Mouse (Mus musculus): Measurements from ENCODE around the gene Cyp2a4. TPM values are rescaled to one million over a fixed set of nuclear protein-coding genes. Genes with fewer than 3 reads are reported as not detected.
"Not testable (repeated sequence)": the region's sequence is repeated elsewhere in the genome, so short reads cannot be mapped to it uniquely, and the experiment has no call there.

Cyp2a4 gene
- not detected for total RNA-seq (2021)
- long read RNA-seq, experiment 1 = 0 reads
- long read RNA-seq, experiment 2 = 0 reads

DNA sequence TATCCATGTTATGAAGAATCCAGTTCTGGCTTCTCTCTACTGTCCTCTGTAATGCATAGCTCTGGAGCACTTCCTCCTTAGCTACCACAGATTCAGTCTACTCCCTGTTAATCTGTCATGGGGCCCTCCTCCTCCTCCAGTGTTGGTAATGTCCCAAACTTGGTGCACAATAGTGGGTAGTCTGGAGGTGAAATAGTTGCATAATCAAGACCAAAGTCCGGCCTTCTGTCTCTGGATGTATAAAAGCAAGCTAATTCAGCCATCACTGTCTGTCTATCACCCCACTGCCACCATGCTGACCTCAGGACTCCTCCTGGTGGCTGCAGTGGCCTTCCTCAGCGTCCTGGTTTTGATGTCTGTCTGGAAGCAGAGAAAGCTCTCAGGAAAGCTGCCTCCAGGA is at the start of gene Cyp2a4:
TSS of gene Cyp2a4 (plus strand) at position 244 of the 400 bp plus-strand sequence.
- DNase-seq; intact Hi-C loops (cut with DNase I; ENCODE audit: low total_unique reads): not testable (repeated sequence)

DNA sequence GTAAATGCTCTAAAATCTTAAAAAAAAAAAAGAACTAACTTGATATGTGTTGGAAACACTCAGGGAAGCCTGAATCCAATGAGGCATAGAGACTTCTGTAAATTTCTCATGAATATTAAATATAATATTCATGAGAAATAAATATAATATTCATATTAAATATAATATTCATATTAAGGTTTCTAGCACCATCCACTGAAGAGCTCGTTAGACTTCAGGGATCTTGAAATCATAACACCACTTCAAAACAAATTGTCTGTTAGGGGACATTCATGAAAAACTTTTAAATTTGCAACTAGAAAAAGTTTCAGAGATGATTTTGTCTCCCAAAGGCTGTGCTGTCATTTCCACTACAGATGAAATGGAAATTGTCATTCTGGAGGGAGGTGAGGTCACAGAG is 46.9 kb upstream of the Cyp2a4 start, which contains the start of gene Vmn1r184:
TSS of gene Vmn1r184 (plus strand) at position 301 of the 400 bp plus-strand sequence.
- DNase-seq; intact Hi-C loops (cut with DNase I; ENCODE audit: low total_unique reads): not testable (repeated sequence)

DNA sequence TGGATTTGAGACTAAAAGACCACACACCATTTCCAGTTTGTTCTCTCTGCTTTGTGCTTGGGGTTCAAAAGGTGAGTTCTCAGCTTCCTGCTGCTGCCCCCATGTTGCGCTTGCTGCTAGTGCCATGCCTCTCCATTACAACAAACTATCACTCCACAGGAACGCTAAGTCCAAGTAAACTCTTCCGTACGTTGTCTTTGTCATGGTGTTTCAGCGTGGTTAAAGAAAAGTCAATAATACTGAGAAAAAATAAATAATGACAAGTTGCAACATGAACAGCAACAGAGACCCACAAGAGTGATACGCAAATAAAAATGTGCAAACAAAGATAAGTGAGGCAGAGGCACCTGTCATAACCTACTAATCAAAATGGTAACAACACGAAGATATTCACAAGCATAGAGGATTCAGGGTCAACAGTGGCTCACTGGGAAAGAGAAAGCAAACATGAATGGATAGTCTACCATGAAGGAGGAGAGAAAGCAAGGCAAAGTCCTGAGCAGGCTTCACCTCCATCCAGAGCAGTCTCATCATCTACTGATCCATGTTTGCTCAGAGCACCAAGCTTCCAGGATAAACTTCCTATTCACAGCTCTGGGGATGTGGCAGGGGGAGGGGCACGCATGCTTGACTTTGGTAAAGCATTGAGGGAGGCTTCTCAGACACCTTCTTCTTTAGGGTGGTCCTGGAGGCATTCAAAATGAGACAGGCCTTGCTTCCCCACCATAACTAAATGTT is 3.4 kb upstream of the Cyp2a4 start:
- DNase-seq; intact Hi-C loops (cut with DNase I; ENCODE audit: low total_unique reads): not testable (repeated sequence)

DNA sequence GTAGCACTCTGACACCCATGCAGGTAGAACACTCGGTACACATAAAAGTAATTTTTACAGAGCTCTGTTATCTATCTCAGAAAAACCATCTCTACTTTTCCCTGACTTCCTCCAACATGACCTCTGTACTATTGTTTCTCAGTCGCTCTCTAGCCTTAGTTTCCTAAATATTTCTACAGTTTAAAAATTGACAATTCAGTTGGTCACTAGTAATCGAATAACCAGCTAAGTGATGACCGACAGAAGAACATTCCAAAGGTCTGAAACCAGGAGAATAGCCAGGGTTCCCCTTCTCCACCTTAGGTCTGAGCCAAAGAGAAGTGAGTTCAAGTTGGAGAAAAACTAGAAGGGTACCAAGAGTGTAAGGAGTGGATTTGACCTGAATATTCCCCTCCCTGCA is 4.8 kb downstream of the Cyp2a4 start:
- DNase-seq; intact Hi-C loops (cut with DNase I; ENCODE audit: low total_unique reads): not testable (repeated sequence)

DNA sequence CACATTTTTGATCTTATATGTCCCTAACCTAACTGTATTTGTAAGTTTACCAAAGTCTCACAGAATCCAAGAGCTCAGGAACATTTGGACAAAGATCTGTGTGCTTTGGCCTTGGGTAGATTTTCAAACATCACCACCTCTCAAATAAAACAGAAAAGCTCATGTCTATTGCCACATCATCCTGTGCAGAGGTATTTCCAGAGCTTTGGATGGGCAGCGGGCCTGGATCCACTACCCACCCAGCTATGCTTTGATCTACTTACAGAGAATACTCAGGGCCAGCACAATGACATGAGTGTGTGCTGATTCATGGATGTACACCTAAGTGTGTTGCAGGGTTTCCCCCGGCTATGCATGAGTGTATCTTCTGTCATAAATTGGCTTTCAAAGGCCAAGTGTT is 8.2 kb downstream of the Cyp2a4 start:
- intact Hi-C loops (cut with DNase I; ENCODE audit: low total_unique reads); DNase-seq: not testable (repeated sequence)

DNA sequence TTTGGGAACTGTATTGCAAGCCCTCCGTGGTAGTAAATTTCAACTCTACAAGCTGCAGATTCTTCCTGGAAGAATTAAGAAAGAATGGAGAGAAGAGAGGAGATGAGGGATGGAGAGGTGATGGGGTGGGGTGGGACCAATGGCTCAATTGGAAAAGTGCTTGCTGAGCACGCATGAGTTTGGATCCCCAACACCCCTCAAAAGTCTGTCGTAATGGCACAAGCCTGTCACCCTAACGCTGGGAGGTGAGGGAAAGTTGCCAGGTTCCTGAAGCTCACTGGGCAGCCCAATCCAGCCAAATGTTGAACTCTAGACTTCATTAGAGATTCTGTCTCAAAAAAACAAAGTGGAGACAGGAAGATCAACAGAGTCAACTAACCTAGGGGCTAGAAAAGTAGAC is 8.8 kb downstream of the Cyp2a4 start:
- intact Hi-C loops (cut with DNase I; ENCODE audit: low total_unique reads); DNase-seq: not testable (repeated sequence)

DNA sequence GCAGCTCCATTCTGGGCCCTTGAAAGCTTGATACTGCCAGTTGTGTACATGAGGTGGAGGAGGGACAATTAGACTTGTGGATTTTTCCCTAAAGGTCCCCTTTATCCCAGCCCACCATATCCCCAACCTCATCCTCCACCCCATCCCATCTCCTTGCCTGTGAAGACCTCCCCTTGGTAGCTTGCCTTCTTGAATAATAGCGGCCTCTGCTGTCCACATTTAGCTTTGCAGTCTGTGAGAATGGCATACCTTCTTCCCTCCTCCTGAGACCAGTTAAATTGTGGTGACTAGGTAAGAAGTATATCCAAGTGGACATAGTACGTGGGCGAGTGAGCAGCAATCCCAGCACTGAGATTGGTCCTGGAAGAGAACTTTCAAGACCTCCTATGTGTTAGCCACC is 13.4 kb downstream of the Cyp2a4 start:
- DNase-seq; intact Hi-C loops (cut with DNase I; ENCODE audit: low total_unique reads): not testable (repeated sequence)

DNA sequence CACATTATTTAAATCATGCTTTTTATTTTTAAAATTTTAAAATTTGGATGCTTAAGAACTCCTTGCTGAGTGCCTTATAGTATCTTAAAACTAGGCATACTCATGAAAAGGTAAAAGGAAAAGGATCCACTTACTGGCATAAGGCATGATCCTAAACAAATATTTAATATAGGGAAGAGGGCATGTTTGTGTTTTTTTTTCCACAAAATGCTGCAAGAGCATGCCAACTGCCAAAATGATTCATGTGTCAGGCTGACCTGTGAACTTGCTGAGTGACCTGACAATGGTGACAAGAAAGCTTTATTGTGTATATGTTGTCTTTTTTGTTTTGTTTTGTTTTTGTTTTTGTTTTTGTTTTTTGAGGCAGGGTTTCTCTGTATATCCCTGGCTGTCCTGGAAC is 43.2 kb downstream of the Cyp2a4 start:
- DNase-seq; intact Hi-C loops (cut with DNase I; ENCODE audit: low total_unique reads): not testable (repeated sequence)

DNA sequence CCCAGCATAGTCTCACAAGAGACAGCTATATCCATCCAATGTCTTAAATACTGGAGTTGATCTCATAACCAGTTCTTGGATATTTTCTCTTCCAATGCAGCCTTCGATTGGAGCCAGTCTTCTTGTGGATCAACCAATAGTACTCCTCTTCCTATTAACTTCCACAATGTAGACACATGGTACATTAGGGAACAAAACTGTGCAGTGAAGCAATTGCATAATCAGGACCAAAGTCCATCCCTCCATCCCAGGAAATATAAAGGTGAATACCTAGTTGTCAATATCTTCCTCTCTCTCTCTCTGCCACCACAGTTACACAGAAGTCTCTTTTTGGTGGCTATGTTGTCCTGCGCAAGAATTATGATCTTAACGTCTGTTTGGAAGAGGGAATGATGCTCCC is 45.3 kb downstream of the Cyp2a4 start:
- intact Hi-C loops (cut with DNase I; ENCODE audit: low total_unique reads); DNase-seq: not testable (repeated sequence)

DNA sequence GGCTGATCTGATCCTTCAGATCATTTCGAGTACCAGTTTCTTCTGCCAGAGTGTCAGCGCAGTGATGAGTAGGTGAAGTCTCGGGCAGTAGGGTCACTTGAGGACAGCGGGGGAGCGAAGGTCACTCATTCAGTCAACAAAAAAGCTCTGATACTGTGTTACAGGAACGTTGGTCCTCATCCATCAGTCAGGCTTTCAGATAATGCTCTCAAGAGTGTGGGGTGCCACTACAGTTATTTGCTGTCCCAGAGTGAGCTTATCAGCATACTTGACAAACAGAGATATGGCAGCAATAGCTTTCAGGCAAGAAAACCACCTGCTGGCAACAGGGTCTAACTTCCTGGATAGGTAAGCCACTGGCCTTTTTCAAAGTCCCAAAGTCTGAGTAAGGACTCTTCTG is 49.8 kb downstream of the Cyp2a4 start:
- DNase-seq; intact Hi-C loops (cut with DNase I; ENCODE audit: low total_unique reads): not testable (repeated sequence)

Other genes starting within 250 kb of the Cyp2a4 start
- not detected for gene Cyp2b13, start 245.7 kb upstream of the Cyp2a4 start, total RNA-seq (2021)
- not detected for gene Cyp2b9, start 133.8 kb upstream of the Cyp2a4 start, total RNA-seq (2021)
- gene Vmn1r184, start 46.8 kb upstream of the Cyp2a4 start, total RNA-seq (2021) = not detected
- gene Nlrp9c, start 96.5 kb downstream of the Cyp2a4 start, total RNA-seq (2021) = not detected
- not detected for gene Nlrp4a, start 127.9 kb downstream of the Cyp2a4 start, total RNA-seq (2021)
- not detected for gene Nlrp9a, start 227.9 kb downstream of the Cyp2a4 start, total RNA-seq (2021)

Data from gastrocnemius, postnatal 14 days (tissue).